Mouse (Mus musculus) stomach, postnatal 0 days (tissue): ENCODE measurements at regions not wholly inside any gene's neighbourhood (a gene's known extent, or its start where the extent isn't known, plus 50 kb on each side); places are given as distances from the start of the nearest gene placed in this dataset.

ENCODE experiments used
- ATAC-seq: fragments of 200-750 bp; cut with Nextera tagmentation; 2 replicates; pipeline ENCODE4 v1.8.0; 2017; ENCODE audit not compliant: low FRiP score, low TSS enrichment
- DNase-seq: peaks from one replicate; pipeline ENCODE4 v3.0.0-alpha.2; 2016; ENCODE audit warnings: low spot score
- H3K27ac ChIP-seq: fragments of 300-500 bp; sonication (generic); replicated peaks from 2 replicates; pipeline ENCODE4 v1.5.1; 2014; ENCODE audit warnings: mild to moderate bottlenecking, control low read depth
- H3K27me3 ChIP-seq: fragments of 300-500 bp; sonication (generic); 2 replicates; pipeline ENCODE4 v1.6.1; 2014; ENCODE audit warnings: low read length; ENCODE audit not compliant: control insufficient read depth, insufficient read depth
- H3K36me3 ChIP-seq: fragments of 300-500 bp; sonication (generic); 2 replicates; pipeline ENCODE4 v1.6.1; 2014; ENCODE audit warnings: low read length, mixed read lengths; ENCODE audit not compliant: control insufficient read depth, insufficient read depth
- H3K4me1 ChIP-seq: fragments of 300-500 bp; sonication (generic); replicated peaks from 2 replicates; pipeline ENCODE4 v1.6.1; 2014; ENCODE audit warnings: antibody characterized with exemption; ENCODE audit not compliant: control insufficient read depth, insufficient read depth
- H3K4me2 ChIP-seq: fragments of 300-500 bp; sonication (generic); replicated peaks from 2 replicates; pipeline ENCODE4 v1.6.1; 2014; ENCODE audit warnings: low read depth, mild to moderate bottlenecking, control low read depth, moderate library complexity
- H3K4me3 ChIP-seq: fragments of 300-500 bp; sonication (generic); 2 replicates; pipeline ENCODE4 v1.5.1; 2014; ENCODE audit warnings: low read depth, low read length, control low read depth
- H3K9ac ChIP-seq: fragments of 300-500 bp; sonication (generic); 2 replicates; pipeline ENCODE4 v1.6.1; 2014; ENCODE audit warnings: mild to moderate bottlenecking, low read length, control low read depth, mixed read lengths
- H3K9me3 ChIP-seq: fragments of 300-500 bp; sonication (generic); 2 replicates; pipeline ENCODE4 v1.6.1; 2016; ENCODE audit warnings: low read length; ENCODE audit not compliant: control insufficient read depth
- CTCF ChIP-seq: IDR thresholded peaks from 2 replicates; pipeline ENCODE4 v1.5.1; 2016; ENCODE audit warnings: antibody characterized with exemption, low read depth, mild to moderate bottlenecking, moderate library complexity
- EP300 ChIP-seq: optimal IDR thresholded peaks from 2 replicates; pipeline ENCODE3; 2016; ENCODE audit warnings: antibody characterized with exemption
- WGBS: fragments of 180-500 bp; shearing (Covaris S2); extraction: QIAGEN DNeasy Blood & Tissue Kit; methylation state at CpG from one replicate; pipeline ENCODE4 v1.1.7; 2014; 5-methylcytosine and 5-hydroxymethylcytosine counted together

DNA sequence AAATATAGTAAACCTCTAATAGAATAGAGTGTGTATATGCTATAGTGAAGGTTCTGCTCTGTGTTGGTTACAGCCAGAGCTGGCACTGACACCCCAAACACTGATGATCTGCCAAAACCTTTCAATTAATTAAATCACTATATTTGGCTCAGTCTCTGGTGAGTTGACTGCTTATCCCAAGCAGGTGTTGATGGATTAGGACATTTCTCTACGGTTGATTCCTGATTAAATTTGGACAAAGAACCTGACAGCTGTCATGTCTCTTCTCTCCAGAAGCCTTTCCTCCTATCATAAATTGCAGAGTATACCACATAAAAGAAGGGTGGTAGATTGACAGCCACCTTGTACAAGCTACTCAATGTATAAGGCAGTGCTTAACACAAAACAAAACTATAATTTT lies 1608.4 kb upstream of the Cdh9 start:
- H3K9ac ChIP-seq: no peak overlapping the region
- no peaks in the 10 kb centered on the region for H3K4me1 ChIP-seq
- no peaks in the 10 kb centered on the region for H3K27me3 ChIP-seq
- no peak for TF ChIP-seq CTCF
- no peak for TF ChIP-seq EP300
- no peaks in the 10 kb centered on the region for H3K9me3 ChIP-seq
- H3K4me2 ChIP-seq: no peak overlapping the region
- ATAC-seq (no peak), DNase-seq (no peak)
- 79% methylated on average over 1 of the region's 1 CpGs for WGBS
- no peak overlapping the region for H3K27ac ChIP-seq
- H3K4me3 ChIP-seq: no peak overlapping the region
- no peaks in the 10 kb centered on the region for H3K36me3 ChIP-seq

DNA sequence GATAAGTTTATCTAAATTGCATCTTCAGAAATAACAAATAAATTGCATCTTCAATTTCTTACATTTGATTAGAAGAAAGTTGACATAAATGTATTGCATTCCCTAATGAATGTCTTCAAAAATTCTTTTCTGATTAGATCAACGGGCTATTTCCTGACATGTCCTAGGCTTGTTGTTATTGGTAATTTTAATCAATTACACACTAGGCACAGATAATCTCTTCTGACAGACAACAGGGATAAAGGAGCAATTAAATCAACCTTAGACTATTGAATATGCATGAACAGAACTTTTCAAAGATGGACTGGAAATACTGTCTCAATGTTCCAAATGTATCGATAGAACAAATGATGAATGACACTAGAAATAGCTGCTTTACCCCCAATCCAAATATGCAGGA lies 1579.8 kb upstream of the Cdh9 start:
- 83% methylated on average over 2 of the region's 2 CpGs for WGBS

DNA sequence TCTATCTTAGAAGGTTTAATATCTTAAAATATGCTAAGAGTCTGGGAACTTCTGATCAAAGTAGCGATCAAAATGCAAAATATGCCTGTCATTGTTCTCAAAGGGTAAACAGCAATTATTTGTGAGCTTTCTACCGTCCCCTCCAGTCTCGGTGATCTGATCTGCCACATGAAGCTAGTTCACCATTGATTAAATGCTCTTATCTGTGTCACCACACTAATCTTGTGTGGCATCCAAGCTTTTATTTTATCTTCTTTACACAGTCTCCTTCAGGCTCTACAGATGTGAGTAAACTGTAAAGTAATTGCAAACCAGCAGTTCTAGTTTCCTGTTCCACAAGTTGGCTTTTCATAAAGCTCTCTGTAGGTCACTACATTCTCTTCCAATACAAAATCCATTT lies 1573.1 kb upstream of the Cdh9 start:
- ATAC-seq (no peak), DNase-seq (no peak)
- Histone ChIP-seq H3K36me3 (no peaks in the 10 kb centered on the region), H3K9me3 (no peaks in the 10 kb centered on the region), H3K9ac (no peak overlapping the region), H3K27ac (no peak overlapping the region), H3K27me3 (no peaks in the 10 kb centered on the region), H3K4me3 (no peak overlapping the region), H3K4me1 (no peaks in the 10 kb centered on the region), H3K4me2 (no peak overlapping the region)
- TF ChIP-seq EP300 (no peak), CTCF (no peak)
- 46% methylated on average over 3 of the region's 3 CpGs for WGBS

More for the DNA sequence above, 1579.8 kb upstream of the Cdh9 start:
- Histone ChIP-seq H3K36me3 (no peaks in the 10 kb centered on the region), H3K4me2 (no peak overlapping the region), H3K9me3 (no peaks in the 10 kb centered on the region), H3K9ac (no peak overlapping the region), H3K4me1 (no peaks in the 10 kb centered on the region), H3K27me3 (no peaks in the 10 kb centered on the region), H3K27ac (no peak overlapping the region), H3K4me3 (no peak overlapping the region)
- TF ChIP-seq EP300 (no peak), CTCF (no peak)
- DNase-seq (no peak), ATAC-seq (no peak)

DNA sequence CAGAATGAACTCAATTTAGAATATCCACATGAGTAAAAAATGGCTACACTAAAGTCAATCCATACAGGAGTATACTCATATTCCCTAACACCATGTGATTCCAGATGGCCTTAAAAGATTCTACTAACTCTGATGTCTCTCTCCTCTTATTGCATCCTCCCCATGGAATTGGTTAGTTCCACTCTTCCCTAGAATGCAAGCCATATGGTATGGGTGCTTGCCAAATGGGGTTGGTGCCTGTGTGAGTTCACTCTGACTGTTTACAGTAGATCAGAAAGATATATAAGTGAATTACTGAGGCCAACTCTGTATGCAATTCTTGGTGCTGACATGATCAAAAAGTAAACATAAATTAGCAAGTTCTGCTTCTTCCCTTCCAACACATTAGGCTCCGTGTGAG lies 1558.2 kb upstream of the Cdh9 start:
- 47% methylated on average over 1 of the region's 1 CpGs for WGBS
- no peak for TF ChIP-seq CTCF
- TF ChIP-seq EP300: no peak
- H3K36me3 ChIP-seq: no peaks in the 10 kb centered on the region
- DNase-seq (no peak), ATAC-seq (no peak)
- no peaks in the 10 kb centered on the region for H3K4me1 ChIP-seq
- H3K27ac ChIP-seq: no peak overlapping the region
- H3K27me3 ChIP-seq: no peaks in the 10 kb centered on the region
- no peaks in the 10 kb centered on the region for H3K9me3 ChIP-seq
- H3K4me2 ChIP-seq: no peak overlapping the region
- no peak overlapping the region for H3K9ac ChIP-seq
- H3K4me3 ChIP-seq: no peak overlapping the region

DNA sequence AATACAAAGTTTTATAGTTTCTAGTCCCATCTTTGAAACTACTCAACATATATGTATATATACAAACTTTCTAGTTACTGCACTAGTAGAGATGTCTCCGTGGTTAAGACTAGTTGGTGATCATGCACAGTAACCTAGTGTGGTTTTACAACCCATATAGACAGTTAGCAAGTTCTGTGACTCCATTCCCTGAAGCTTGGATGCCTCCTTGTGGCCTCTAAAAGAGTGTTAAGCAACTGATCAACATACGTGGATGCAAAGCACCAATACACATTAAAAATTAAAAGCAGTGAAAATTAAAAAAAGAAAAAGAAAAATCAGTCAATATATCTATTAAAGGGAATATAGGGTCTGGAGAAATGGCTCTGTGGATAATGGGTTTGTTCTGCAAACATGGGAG lies 1508.3 kb upstream of the Cdh9 start:
- H3K9me3 ChIP-seq: no peaks in the 10 kb centered on the region
- no peaks in the 10 kb centered on the region for H3K4me1 ChIP-seq
- no peak overlapping the region for H3K27ac ChIP-seq
- H3K4me2 ChIP-seq: no peak overlapping the region
- no peak overlapping the region for H3K9ac ChIP-seq
- H3K36me3 ChIP-seq: no peaks in the 10 kb centered on the region
- DNase-seq (no peak), ATAC-seq (no peak)
- no peaks in the 10 kb centered on the region for H3K27me3 ChIP-seq
- peak; percentile 38; the same call in 1 of the 2 replicates for TF ChIP-seq CTCF
- no peak for TF ChIP-seq EP300
- no peak overlapping the region for H3K4me3 ChIP-seq
- 42% methylated on average over 2 of the region's 2 CpGs for WGBS

DNA sequence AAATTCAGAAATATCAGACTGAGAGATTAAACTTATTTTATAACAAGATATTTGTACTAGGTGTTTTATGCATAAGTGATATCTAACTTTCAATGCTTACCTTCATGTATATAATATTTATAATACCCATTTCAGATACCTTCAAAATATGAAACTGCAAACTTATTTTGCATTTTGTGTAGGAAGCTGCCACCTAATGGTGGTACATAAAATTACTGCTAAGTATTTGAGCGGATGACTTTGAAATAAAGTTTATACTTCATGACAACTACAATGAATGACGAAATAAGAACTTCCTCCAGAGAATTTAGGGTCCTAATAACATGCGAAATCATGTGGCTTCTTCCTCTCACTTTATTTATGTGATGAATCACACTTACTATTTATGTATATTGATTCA lies 1498.6 kb upstream of the Cdh9 start:
- H3K27ac ChIP-seq: no peak overlapping the region
- no peaks in the 10 kb centered on the region for H3K9me3 ChIP-seq
- H3K4me2 ChIP-seq: no peak overlapping the region
- no peaks in the 10 kb centered on the region for H3K36me3 ChIP-seq
- H3K4me1 ChIP-seq: no peaks in the 10 kb centered on the region
- TF ChIP-seq CTCF (peak; percentile 51), EP300 (no peak)
- H3K27me3 ChIP-seq: no peaks in the 10 kb centered on the region
- no peak overlapping the region for H3K4me3 ChIP-seq
- no peak for DNase-seq
- ATAC-seq: no peak
- no peak overlapping the region for H3K9ac ChIP-seq
- 46% methylated on average over 3 of the region's 3 CpGs for WGBS
